Mouse (Mus musculus) MEL (cell line): Measurements from ENCODE around the gene Sdr39u1. TPM values are rescaled to one million over a fixed set of nuclear protein-coding genes. Genes with fewer than 3 reads are reported as not detected.

Experiments used
- DNase-seq: peaks from one replicate; pipeline ENCODE4 v3.0.0; 2011; ENCODE audit warnings: low read depth, low spot score
- H3K27ac ChIP-seq: 2 replicates; pipeline ENCODE4 v1.5.1; 2012; ENCODE audit warnings: low read depth, mild to moderate bottlenecking, control low read depth, low read length, moderate library complexity; ENCODE audit not compliant: control insufficient read depth
- H3K27me3 ChIP-seq, 2 experiments: fragments of 150-350 bp in 1 of 2; sonication (generic) in 1 of 2; 2 replicates each; pipeline ENCODE4 v1.6.1; 2012; ENCODE audit warnings: low read length in 2 of 2, mild to moderate bottlenecking in 2 of 2, improper control_type of control experiment in 1 of 2, moderate library complexity in 1 of 2; ENCODE audit not compliant: insufficient read depth in 2 of 2, control insufficient read depth in 1 of 2
- H3K36me3 ChIP-seq, 2 experiments: 2 replicates each; pipeline ENCODE4 v1.6.1; 2012 to 2014; ENCODE audit warnings: low read length in 2 of 2, improper control_type of control experiment in 1 of 2, inconsistent platforms in 1 of 2, mild to moderate bottlenecking in 1 of 2; ENCODE audit not compliant: insufficient read depth in 2 of 2, control insufficient read depth in 1 of 2
- H3K4me1 ChIP-seq, 2 experiments: fragments of 150-350 bp in 1 of 2; sonication (generic) in 1 of 2; 2 replicates each; pipeline ENCODE4 v1.6.1; 2012; ENCODE audit warnings: low read length in 2 of 2, improper control_type of control experiment in 1 of 2, mild to moderate bottlenecking in 1 of 2; ENCODE audit not compliant: insufficient read depth in 2 of 2, control insufficient read depth in 1 of 2
- H3K4me3 ChIP-seq, 2 experiments: fragments of 150-350 bp in 1 of 2; sonication (generic) in 1 of 2; 2 replicates each; pipeline ENCODE4 v1.5.1; 2012; ENCODE audit warnings: low read depth in 2 of 2, low read length in 2 of 2, mild to moderate bottlenecking in 2 of 2, moderate library complexity in 2 of 2, control low read depth in 1 of 2, improper control_type of control experiment in 1 of 2; ENCODE audit not compliant: control insufficient read depth in 1 of 2, insufficient read depth in 1 of 2
- H3K79me2 ChIP-seq: 2 replicates; pipeline ENCODE4 v1.6.1; 2012; ENCODE audit warnings: mild to moderate bottlenecking, low read length, moderate library complexity; ENCODE audit not compliant: control insufficient read depth, poor library complexity, insufficient read depth
- H3K9ac ChIP-seq: 2 replicates; pipeline ENCODE4 v1.6.1; 2012; ENCODE audit warnings: low read depth, mild to moderate bottlenecking, control low read depth, low read length, moderate library complexity; ENCODE audit not compliant: control insufficient read depth, poor library complexity, severe bottlenecking
- H3K9me3 ChIP-seq: fragments of 150-350 bp; sonication (generic); replicated peaks from 2 replicates; pipeline ENCODE4 v1.6.1; 2012; ENCODE audit warnings: mild to moderate bottlenecking, low read length, improper control_type of control experiment, moderate library complexity; ENCODE audit not compliant: insufficient read depth
- CHD1 ChIP-seq: IDR thresholded peaks from 2 replicates; pipeline ENCODE4 v1.6.1; 2012; ENCODE audit warnings: low read depth, mild to moderate bottlenecking, inconsistent platforms, low read length, improper control_type of control experiment
- ETS1 ChIP-seq: IDR thresholded peaks from 2 replicates; pipeline ENCODE4 v1.6.1; 2012; ENCODE audit warnings: low read depth, mild to moderate bottlenecking, inconsistent platforms, low read length, improper control_type of control experiment, moderate library complexity
- MAFK ChIP-seq: IDR thresholded peaks from 2 replicates; pipeline ENCODE4 v1.6.1; 2011; ENCODE audit warnings: low read depth, mild to moderate bottlenecking, low read length, improper control_type of control experiment, borderline replicate concordance
- MXI1 ChIP-seq: IDR thresholded peaks from 2 replicates; pipeline ENCODE4 v1.6.1; 2011; ENCODE audit warnings: mild to moderate bottlenecking, low read depth, low read length, improper control_type of control experiment
- MYB ChIP-seq: IDR thresholded peaks from 2 replicates; pipeline ENCODE4 v1.6.1; 2011; ENCODE audit warnings: mild to moderate bottlenecking, low read depth, low read length, improper control_type of control experiment
- RAD21 ChIP-seq: IDR thresholded peaks from 2 replicates; pipeline ENCODE4 v1.6.1; 2011; ENCODE audit warnings: mild to moderate bottlenecking, low read depth, low read length, improper control_type of control experiment
- SIN3A ChIP-seq: IDR thresholded peaks from 2 replicates; pipeline ENCODE4 v1.6.1; 2012; ENCODE audit warnings: low read length, improper control_type of control experiment, inconsistent platforms
- ZKSCAN1 ChIP-seq: IDR thresholded peaks from 2 replicates; pipeline ENCODE4 v1.6.1; 2012; ENCODE audit warnings: low read depth, mild to moderate bottlenecking, inconsistent platforms, low read length, improper control_type of control experiment, moderate library complexity
- ZNF384 ChIP-seq: IDR thresholded peaks from 2 replicates; pipeline ENCODE4 v1.6.1; 2012; ENCODE audit warnings: low read depth, mild to moderate bottlenecking, inconsistent platforms, low read length, improper control_type of control experiment
- polyA plus RNA-seq, 2 experiments: library from polyadenylated mRNA; stranded (reverse) in 1 of 2; unstranded in 1 of 2; fragments of >175 nt in 1 of 2; fragments of >200 nt in 1 of 2; gene quantifications; 2 replicates each; pipeline versions ENCODE4 v1.2.1 to v1.2.4; 2012; ENCODE audit warnings: low replicate concordance in 2 of 2, low read depth in 1 of 2; ENCODE audit not compliant: insufficient read length in 2 of 2, insufficient read depth in 1 of 2, missing spikeins in 1 of 2
- total RNA-seq: library from RNA; depleted of rRNA; stranded (reverse); fragments of 300-350 nt; gene quantifications from 2 replicates; pipeline ENCODE4 v1.2.3, GENCODE M21; 2012; rRNA removed

The Sdr39u1 gene
- total and polyA plus RNA-seq, 3 experiments: 1.1 to 2.3 TPM; not detected in 1

GRCm38 (mm10) chr14:55850885-55851284 lies 49.2 kb downstream of the Sdr39u1 start:
- H3K36me3 ChIP-seq: no peaks in the 10 kb centered on the region
- no peak for DNase-seq
- no peaks in the 10 kb centered on the region for H3K9me3 ChIP-seq
- H3K9ac ChIP-seq: no peak overlapping the region
- no peak overlapping the region for H3K27ac ChIP-seq
- H3K79me2 ChIP-seq: no peaks in the 10 kb centered on the region
- H3K27me3 ChIP-seq: peaks cover 4 to 6% of the 10 kb centered on the region in 2 experiments; a peak in 3 of 4 replicates
- no peaks in the 10 kb centered on the region for H3K4me1 ChIP-seq
- no peak for TF ChIP-seq ZKSCAN1
- no peak for TF ChIP-seq ETS1
- no peak for TF ChIP-seq CHD1
- TF ChIP-seq ZNF384: no peak
- no peak for TF ChIP-seq RAD21
- no peak for TF ChIP-seq MYB
- TF ChIP-seq MXI1: no peak
- no peak for TF ChIP-seq SIN3A
- no peak for TF ChIP-seq MAFK
- no peak overlapping the region for H3K4me3 ChIP-seq

Other genes starting within 250 kb of the Sdr39u1 start
- gene Mdp1, start 239.8 kb downstream of the Sdr39u1 start, total RNA-seq: 25.5 and 30.6 TPM in 2 replicates
- 10 to 100 TPM in 1 of 2 experiments, not detected in 1; 25.6 TPM for gene Mdp1, start 239.8 kb downstream of the Sdr39u1 start, polyA plus RNA-seq
- gene Gmpr2, start 228.4 kb downstream of the Sdr39u1 start, total RNA-seq: 22.3 and 24.5 TPM in 2 replicates
- 10 to 100 TPM in 1 of 2 experiments, not detected in 1; 28.8 TPM for gene Gmpr2, start 228.4 kb downstream of the Sdr39u1 start, polyA plus RNA-seq
- 515 and 516 TPM in 2 replicates for gene Nedd8, start 228.2 kb downstream of the Sdr39u1 start, total RNA-seq
- gene Nedd8, start 228.2 kb downstream of the Sdr39u1 start, polyA plus RNA-seq: 100 to 1,000 TPM in 1 of 2 experiments, not detected in 1; 528 TPM
- 27.2 and 27.8 TPM in 2 replicates for gene Tinf2, start 218.5 kb downstream of the Sdr39u1 start, total RNA-seq
- gene Tinf2, start 218.5 kb downstream of the Sdr39u1 start, polyA plus RNA-seq: 10 to 100 TPM in 1 of 2 experiments, not detected in 1; 53.0 TPM
- 5.8 and 6.2 TPM in 2 replicates for gene Tgm1, start 186.4 kb downstream of the Sdr39u1 start, total RNA-seq
- gene Tgm1, start 186.4 kb downstream of the Sdr39u1 start, polyA plus RNA-seq: 10 to 100 TPM in 1 of 2 experiments, not detected in 1; 11.4 TPM
- gene Rabggta, start 178.0 kb downstream of the Sdr39u1 start, total RNA-seq: 21.8 and 22.8 TPM in 2 replicates
- gene Rabggta, start 178.0 kb downstream of the Sdr39u1 start, polyA plus RNA-seq: 10 to 100 TPM in 1 of 2 experiments, not detected in 1; 32.0 TPM
- 20.0 and 21.7 TPM in 2 replicates for gene Dhrs1, start 154.6 kb downstream of the Sdr39u1 start, total RNA-seq
- gene Dhrs1, start 154.6 kb downstream of the Sdr39u1 start, polyA plus RNA-seq: 10 to 100 TPM in 1 of 2 experiments, not detected in 1; 48.8 TPM
- 46.1 and 47.8 TPM in 2 replicates for gene Nop9, start 154.6 kb downstream of the Sdr39u1 start, total RNA-seq
- gene Nop9, start 154.6 kb downstream of the Sdr39u1 start, polyA plus RNA-seq: 100 to 1,000 TPM in 1 of 2 experiments, not detected in 1; 112 TPM
- gene Cideb, start 141.8 kb downstream of the Sdr39u1 start, total RNA-seq: 1.7 and 2.4 TPM in 2 replicates
- under 1 TPM in 1 of 2 experiments, not detected in 1; 0.53 TPM for gene Cideb, start 141.8 kb downstream of the Sdr39u1 start, polyA plus RNA-seq
- 0.19 and 0.59 TPM in 2 replicates for gene Ltb4r2, start 138.9 kb downstream of the Sdr39u1 start, total RNA-seq
- under 1 TPM in 1 of 2 experiments, not detected in 1; 0.52 TPM for gene Ltb4r2, start 138.9 kb downstream of the Sdr39u1 start, polyA plus RNA-seq
- gene Ltb4r1, start 134.3 kb downstream of the Sdr39u1 start, total RNA-seq: 0.35 and 0.65 TPM in 2 replicates
- 1 to 10 TPM in 1 of 2 experiments, not detected in 1; 1.5 TPM for gene Ltb4r1, start 134.3 kb downstream of the Sdr39u1 start, polyA plus RNA-seq
- 0.19 and 0.29 TPM in 2 replicates for gene Adcy4, start 116.2 kb downstream of the Sdr39u1 start, total RNA-seq
- under 1 TPM in 1 of 2 experiments, not detected in 1; 0.35 TPM for gene Adcy4, start 116.2 kb downstream of the Sdr39u1 start, polyA plus RNA-seq
- 67.1 and 77.4 TPM in 2 replicates for gene Ripk3, start 111.4 kb downstream of the Sdr39u1 start, total RNA-seq
- 100 to 1,000 TPM; 123 to 124 TPM for gene Ripk3, start 111.4 kb downstream of the Sdr39u1 start, polyA plus RNA-seq
- 0.20 and 0.27 TPM in 2 replicates for gene Nfatc4, start 77.1 kb downstream of the Sdr39u1 start, total RNA-seq
- gene Nfatc4, start 77.1 kb downstream of the Sdr39u1 start, polyA plus RNA-seq: under 1 TPM in 1 of 2 experiments, not detected in 1; 0.71 TPM
- not detected in 2 replicates for gene Nynrin, start 46.3 kb downstream of the Sdr39u1 start, total RNA-seq
- gene Nynrin, start 46.3 kb downstream of the Sdr39u1 start, polyA plus RNA-seq: not detected
- not detected in 2 replicates for gene Cbln3, start 15.9 kb downstream of the Sdr39u1 start, total RNA-seq
- under 1 TPM in 1 of 2 experiments, not detected in 1; 0.19 TPM for gene Cbln3, start 15.9 kb downstream of the Sdr39u1 start, polyA plus RNA-seq
- gene Khnyn, start 15.3 kb downstream of the Sdr39u1 start, total RNA-seq: 5.2 and 6.0 TPM in 2 replicates
- gene Khnyn, start 15.3 kb downstream of the Sdr39u1 start, polyA plus RNA-seq: 10 to 100 TPM in 1 of 2 experiments, not detected in 1; 13.3 TPM
- gene Cma1, start 44.4 kb upstream of the Sdr39u1 start, total RNA-seq: 0.19 TPM in 1 of 2 replicates, not detected in the other
- gene Cma1, start 44.4 kb upstream of the Sdr39u1 start, polyA plus RNA-seq: under 1 TPM in 1 of 2 experiments, not detected in 1; 0.13 TPM
- gene Cma2, start 50.7 kb upstream of the Sdr39u1 start, total RNA-seq: not detected in 2 replicates
- gene Cma2, start 50.7 kb upstream of the Sdr39u1 start, polyA plus RNA-seq: not detected
- not detected in 2 replicates for gene Mcpt1, start 117.7 kb upstream of the Sdr39u1 start, total RNA-seq
- not detected for gene Mcpt1, start 117.7 kb upstream of the Sdr39u1 start, polyA plus RNA-seq
- 0.08 TPM in 1 of 2 replicates, not detected in the other for gene Mcpt9, start 130.2 kb upstream of the Sdr39u1 start, total RNA-seq
- gene Mcpt9, start 130.2 kb upstream of the Sdr39u1 start, polyA plus RNA-seq: not detected
- gene Mcpt2, start 141.7 kb upstream of the Sdr39u1 start, total RNA-seq: 5.0 and 25.6 TPM in 2 replicates
- 1 to 10 TPM in 1 of 2 experiments, not detected in 1; 1.6 TPM for gene Mcpt2, start 141.7 kb upstream of the Sdr39u1 start, polyA plus RNA-seq
- gene Mcpt4, start 162.0 kb upstream of the Sdr39u1 start, total RNA-seq: not detected in 2 replicates
- gene Mcpt4, start 162.0 kb upstream of the Sdr39u1 start, polyA plus RNA-seq: not detected
- gene Mcpt8, start 185.0 kb upstream of the Sdr39u1 start, total RNA-seq: not detected in 2 replicates
- gene Mcpt8, start 185.0 kb upstream of the Sdr39u1 start, polyA plus RNA-seq: not detected
- not detected in 2 replicates for gene Ctsg, start 202.3 kb upstream of the Sdr39u1 start, total RNA-seq
- gene Ctsg, start 202.3 kb upstream of the Sdr39u1 start, polyA plus RNA-seq: not detected
- not detected in 2 replicates for gene Gzme, start 220.3 kb upstream of the Sdr39u1 start, total RNA-seq
- gene Gzme, start 220.3 kb upstream of the Sdr39u1 start, polyA plus RNA-seq: not detected
- gene Gzmd, start 232.3 kb upstream of the Sdr39u1 start, total RNA-seq: not detected in 2 replicates
- not detected for gene Gzmd, start 232.3 kb upstream of the Sdr39u1 start, polyA plus RNA-seq